Comparison of ENCODE assay signal across 18 mouse cellular contexts in genomic region chr3:51159881-51160280, GRCm38 (mm10).
DNase-seq lines count a peak whose midpoint lies in the region; ATAC-seq lines count a peak whose summit lies in the region.
"Had no signal": no experiment of that assay in that cellular context is flagged by ENCODE, and none has a peak within 500 bp of the region (broad histone marks: within the 10 kb centered on the region; RNA-seq: fewer than 3 reads in every experiment).

No protein-coding gene starts in this region.

- no peaks in the 10 kb centered on the region for H3K9me3 ChIP-seq in midbrain, embryonic 12.5 days
- H3K9me3 ChIP-seq in midbrain, embryonic 11.5 days (ENCODE audit: control insufficient read depth, low read length) = no peaks in the 10 kb centered on the region
- H3K9me3 ChIP-seq in heart, embryonic 12.5 days (replicated peaks) = no peaks in the 10 kb centered on the region
- H3K9me3 ChIP-seq: embryonic facial prominence, embryonic 12.5 days; hindbrain, embryonic 15.5 days; stomach, embryonic 15.5 days had no signal

- DNase-seq in adrenal gland, adult 2 months = peak; percentile 10
- DNase-seq in adrenal gland, postnatal 4 days (ENCODE audit: low spot score in 2 of 2) = no peak
- no peak for DNase-seq in frontal cortex, postnatal 10 days (ENCODE audit: low spot score in 2 of 2)
- no peak for DNase-seq in midbrain, embryonic 11.5 days (ENCODE audit: low spot score, missing footprints)
- DNase-seq in ovary, adult 18-20 months (ENCODE audit: low spot score) = no peak
- DNase-seq: adrenal gland, postnatal 36 days; cerebellum, adult 8-10 months; kidney, adult 2 months; layer of hippocampus, postnatal 36 days; lung, postnatal 36 days; right cerebral cortex, adult 18-20 months had no signal

- H3K4me2 ChIP-seq in midbrain, embryonic 12.5 days (replicated peaks) = no peak overlapping the region
- no peak overlapping the region for H3K4me2 ChIP-seq in midbrain, embryonic 11.5 days
- no peak overlapping the region for H3K4me2 ChIP-seq in heart, embryonic 12.5 days
- H3K4me2 ChIP-seq: embryonic facial prominence, embryonic 12.5 days; hindbrain, embryonic 15.5 days; stomach, embryonic 15.5 days had no signal

- peak overlapping the region; percentile 40 for H3K27ac ChIP-seq in midbrain, embryonic 12.5 days (replicated peaks)
- no peak overlapping the region; the same call in 1 of the 2 replicates for H3K27ac ChIP-seq in midbrain, embryonic 11.5 days (ENCODE audit: low read depth, low read length)
- no peak overlapping the region for H3K27ac ChIP-seq in heart, embryonic 12.5 days (ENCODE audit: poor library complexity, severe bottlenecking)
- H3K27ac ChIP-seq: embryonic facial prominence, embryonic 12.5 days; hindbrain, embryonic 15.5 days; stomach, embryonic 15.5 days had no signal

- peaks cover 7% of the 10 kb centered on the region; the same call in 1 of the 2 replicates for H3K27me3 ChIP-seq in midbrain, embryonic 12.5 days
- no peaks in the 10 kb centered on the region for H3K27me3 ChIP-seq in midbrain, embryonic 11.5 days (ENCODE audit: control insufficient read depth, insufficient read depth, low read length)
- H3K27me3 ChIP-seq in heart, embryonic 12.5 days (replicated peaks) = 0 out of 2 replicates have a peak, but pooled peaks cover 2% of the 10 kb centered on the region
- H3K27me3 ChIP-seq: CH12.LX; embryonic facial prominence, embryonic 12.5 days; hindbrain, embryonic 15.5 days; stomach, embryonic 15.5 days had no signal

- no peaks in the 10 kb centered on the region for H3K36me3 ChIP-seq in midbrain, embryonic 12.5 days
- H3K36me3 ChIP-seq in midbrain, embryonic 11.5 days (ENCODE audit: control insufficient read depth, insufficient read depth, low read length) = no peaks in the 10 kb centered on the region
- H3K36me3 ChIP-seq in heart, embryonic 12.5 days = no peaks in the 10 kb centered on the region
- H3K36me3 ChIP-seq: embryonic facial prominence, embryonic 12.5 days; hindbrain, embryonic 15.5 days; stomach, embryonic 15.5 days had no signal

- H3K4me3 ChIP-seq in midbrain, embryonic 12.5 days = no peak overlapping the region
- H3K4me3 ChIP-seq in midbrain, embryonic 11.5 days (ENCODE audit: low read depth, low read length) = no peak overlapping the region
- no peak overlapping the region for H3K4me3 ChIP-seq in heart, embryonic 12.5 days
- H3K4me3 ChIP-seq: embryonic facial prominence, embryonic 12.5 days; hindbrain, embryonic 15.5 days; stomach, embryonic 15.5 days had no signal

- H3K4me1 ChIP-seq in midbrain, embryonic 12.5 days = peaks cover 12% of the 10 kb centered on the region
- H3K4me1 ChIP-seq in midbrain, embryonic 11.5 days (ENCODE audit: control insufficient read depth, insufficient read depth, low read length) = peaks cover 11% of the 10 kb centered on the region
- peaks cover 12% of the 10 kb centered on the region for H3K4me1 ChIP-seq in heart, embryonic 12.5 days (replicated peaks)

- 64% methylated on average over 9 of the region's 9 CpGs for WGBS in midbrain, embryonic 12.5 days
- 62% methylated on average over 9 of the region's 9 CpGs for WGBS in midbrain, embryonic 11.5 days
- WGBS in heart, embryonic 12.5 days = 75% methylated on average over 9 of the region's 9 CpGs

- peak; percentile 51 for ATAC-seq in frontal cortex, adult (ENCODE audit: low TSS enrichment)
- ATAC-seq in midbrain, embryonic 12.5 days (ENCODE audit: low FRiP score, low read depth) = 0 out of 2 replicates have a peak, but pooled peaks have one; percentile 6
- ATAC-seq in midbrain, embryonic 11.5 days (ENCODE audit: low FRiP score) = no peak
- no peak for ATAC-seq in heart, embryonic 12.5 days (ENCODE audit: insufficient number of reproducible peaks, low FRiP score)

- no peak overlapping the region for H3K9ac ChIP-seq in midbrain, embryonic 12.5 days (replicated peaks)
- no peak overlapping the region for H3K9ac ChIP-seq in midbrain, embryonic 11.5 days (ENCODE audit: low read length)
- no peak overlapping the region for H3K9ac ChIP-seq in heart, embryonic 12.5 days
- H3K9ac ChIP-seq: embryonic facial prominence, embryonic 12.5 days; hindbrain, embryonic 15.5 days; stomach, embryonic 15.5 days had no signal

Comparison
In these comparisons a context has a peak if more than half of its experiments do, and no peak if none do; other contexts are left out.
1. ATAC-seq: peak in frontal cortex, adult (single experiment) and midbrain, embryonic 12.5 days (single experiment); none in midbrain, embryonic 11.5 days (single experiment) and heart, embryonic 12.5 days (single experiment).